Mouse (Mus musculus): ENCODE results near the gene Mef2c. TPM values are rescaled to one million over a fixed set of nuclear protein-coding genes. Genes with fewer than 3 reads are reported as not detected.

Gene Mef2c
- total and polyA plus RNA-seq, 3 experiments: 99.9 to 159 (median 107) TPM

DNA sequence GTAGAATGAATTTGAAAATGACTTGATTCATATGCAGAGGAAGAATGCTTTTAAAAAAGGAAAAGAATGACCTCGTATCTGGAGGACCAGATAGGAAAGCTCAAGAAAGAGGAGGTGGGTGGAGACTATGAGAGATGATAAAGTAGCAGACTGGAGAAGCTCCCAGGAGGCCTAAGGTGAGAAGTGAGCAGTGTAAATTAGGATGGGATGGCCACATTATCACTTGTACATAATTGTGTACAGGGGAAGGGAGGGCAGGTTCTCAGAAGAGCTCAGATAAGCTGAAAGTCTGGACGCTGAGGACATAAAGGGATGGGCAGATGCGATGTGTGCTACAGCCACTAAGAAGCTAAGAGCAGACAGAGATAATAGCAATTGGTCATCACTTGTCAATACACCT is 124.3 kb downstream of the Mef2c start:
- DNase-seq (ENCODE audit: extremely low read depth): no peak
- TF ChIP-seq POLR2AphosphoS2 (IDR thresholded peaks at IDR 0.05; ENCODE audit: low read depth, low read length): no peak
- no peak for TF ChIP-seq MXI1 (IDR thresholded peaks at IDR 0.05; ENCODE audit: low read depth, low read length)
- Histone ChIP-seq H3K4me2 (ENCODE audit: insufficient read depth, low read depth, poor library complexity, severe bottlenecking) (no peak overlapping the region), H3K79me2 (replicated peaks; ENCODE audit: control insufficient read depth, extremely low read depth, insufficient read depth, poor library complexity, severe bottlenecking) (peaks cover 3% of the 10 kb centered on the region; the same call in 1 of the 2 replicates), H3K4me1 (ENCODE audit: control insufficient read depth in 1 of 2, insufficient read depth in 2 of 2) (no peaks in the 10 kb centered on the region), H3K36me3 (replicated peaks in 1 of 2; ENCODE audit: control insufficient read depth in 1 of 2, insufficient read depth in 1 of 2, low read length in 1 of 2) (peaks cover 16 to 78% of the 10 kb centered on the region in 2 experiments), H3K27ac (ENCODE audit: insufficient read depth, low read depth) (no peak overlapping the region), H3K27me3 (replicated peaks) (no peaks in the 10 kb centered on the region), H3K9me3 (replicated peaks; ENCODE audit: low read length) (no peaks in the 10 kb centered on the region), H3K9ac (ENCODE audit: insufficient read depth, low read depth) (no peak overlapping the region), H3K4me3 (replicated peaks in 1 of 3; ENCODE audit: low read depth in 2 of 3, low read length in 2 of 3, poor library complexity in 1 of 3) (no peak overlapping the region)
- dilution Hi-C loops (cut with MboI; ENCODE audit: extremely low pct_ligation_motif_present, extremely low pct_unique_long_range_greater_than_20kb, low sequenced_read_pairs) (no loop called here), in situ Hi-C loops (cut with MboI; ENCODE audit: low pct_ligation_motif_present, low pct_unique_long_range_greater_than_20kb, low sequenced_read_pairs) (loop anchor here (25.0 kb wide), 1 partner anchor 91 kb away; no protein-coding TSS in a partner anchor)

- Histone ChIP-seq H3K9me3 (replicated peaks; ENCODE audit: low read length) (no peaks in the 10 kb centered on the region), H3K79me2 (replicated peaks; ENCODE audit: control insufficient read depth, extremely low read depth, insufficient read depth, poor library complexity, severe bottlenecking) (no peaks in the 10 kb centered on the region; the same call in 1 of the 2 replicates), H3K4me3 (replicated peaks in 1 of 3; ENCODE audit: low read depth in 2 of 3, low read length in 2 of 3, poor library complexity in 1 of 3) (no peak overlapping the region), H3K36me3 (replicated peaks in 1 of 2; ENCODE audit: control insufficient read depth in 1 of 2, insufficient read depth in 1 of 2, low read length in 1 of 2) (peaks cover 22 to 75% of the 10 kb centered on the region in 2 experiments), H3K27me3 (replicated peaks) (no peaks in the 10 kb centered on the region), H3K4me2 (ENCODE audit: insufficient read depth, low read depth, poor library complexity, severe bottlenecking) (no peak overlapping the region), H3K4me1 (ENCODE audit: control insufficient read depth in 1 of 2, insufficient read depth in 2 of 2) (no peaks in the 10 kb centered on the region), H3K27ac (ENCODE audit: insufficient read depth, low read depth) (no peak overlapping the region), H3K9ac (ENCODE audit: insufficient read depth, low read depth) (no peak overlapping the region)
- TF ChIP-seq EP300 (IDR thresholded peaks at IDR 0.05; ENCODE audit: low read length): no peak
- TF ChIP-seq ZMIZ1 (IDR thresholded peaks at IDR 0.05; ENCODE audit: low read depth, low read length): no peak
- TF ChIP-seq ZKSCAN1 (IDR thresholded peaks at IDR 0.05; ENCODE audit: borderline replicate concordance, low read depth, low read length): no peak
- no peak for TF ChIP-seq CHD2 (IDR thresholded peaks at IDR 0.05; ENCODE audit: low read length)
- no peak for TF ChIP-seq MAFK (IDR thresholded peaks at IDR 0.05; ENCODE audit: insufficient replicate concordance, low read length)
- TF ChIP-seq ZC3H11A (IDR thresholded peaks at IDR 0.05; ENCODE audit: low read depth, low read length): no peak
- no peak for TF ChIP-seq MAX (IDR thresholded peaks at IDR 0.05; ENCODE audit: low read length)
- TF ChIP-seq PAX5 (IDR thresholded peaks at IDR 0.05; ENCODE audit: low read length): no peak
- TF ChIP-seq MAZ (IDR thresholded peaks at IDR 0.05; ENCODE audit: low read depth, low read length): no peak
- no peak for TF ChIP-seq SIN3A (IDR thresholded peaks at IDR 0.05; ENCODE audit: low read length)
- TF ChIP-seq RAD21 (IDR thresholded peaks at IDR 0.05; ENCODE audit: low read depth, low read length): no peak
- TF ChIP-seq KAT2A (IDR thresholded peaks at IDR 0.05; ENCODE audit: insufficient replicate concordance, low read length): no peak
- TF ChIP-seq RCOR1 (conservative IDR thresholded peaks at IDR 0.05; ENCODE audit: low read depth, low read length): no peak
- no peak for TF ChIP-seq E2F4 (IDR thresholded peaks at IDR 0.05; ENCODE audit: insufficient replicate concordance, low read depth, low read length)
- no peak for TF ChIP-seq GABPA (IDR thresholded peaks at IDR 0.05; ENCODE audit: insufficient replicate concordance, low read depth, low read length)
- no peak for TF ChIP-seq POLR2AphosphoS2 (IDR thresholded peaks at IDR 0.05; ENCODE audit: low read depth, low read length)
- in situ Hi-C loops (cut with MboI; ENCODE audit: low pct_ligation_motif_present, low pct_unique_long_range_greater_than_20kb, low sequenced_read_pairs): loop anchor here (25.0 kb wide), 1 partner anchor 96 kb away; no protein-coding TSS in a partner anchor
- no peak for DNase-seq (ENCODE audit: extremely low read depth)
- dilution Hi-C loops (cut with MboI; ENCODE audit: extremely low pct_ligation_motif_present, extremely low pct_unique_long_range_greater_than_20kb, low sequenced_read_pairs): no loop called here
These were observed 129.3 kb downstream of the Mef2c start for GRCm38 (mm10) chr13:83633155-83633554.

All from CH12.LX (cell line).